Mouse (Mus musculus) central nervous system, embryonic 14 days (tissue): ENCODE data around the gene Miga2. TPM values are rescaled to one million over a fixed set of nuclear protein-coding genes. Genes with fewer than 3 reads are reported as not detected.

Source experiments
- polyA plus RNA-seq: library from polyadenylated mRNA; depleted of rRNA; stranded (reverse); fragments of >200 nt; gene quantifications from 2 replicates; pipeline ENCODE4 v1.2.3, GENCODE M21; 2012; rRNA removed

Gene Miga2
- 36.1 and 36.8 TPM in 2 replicates for polyA plus RNA-seq

DNA sequence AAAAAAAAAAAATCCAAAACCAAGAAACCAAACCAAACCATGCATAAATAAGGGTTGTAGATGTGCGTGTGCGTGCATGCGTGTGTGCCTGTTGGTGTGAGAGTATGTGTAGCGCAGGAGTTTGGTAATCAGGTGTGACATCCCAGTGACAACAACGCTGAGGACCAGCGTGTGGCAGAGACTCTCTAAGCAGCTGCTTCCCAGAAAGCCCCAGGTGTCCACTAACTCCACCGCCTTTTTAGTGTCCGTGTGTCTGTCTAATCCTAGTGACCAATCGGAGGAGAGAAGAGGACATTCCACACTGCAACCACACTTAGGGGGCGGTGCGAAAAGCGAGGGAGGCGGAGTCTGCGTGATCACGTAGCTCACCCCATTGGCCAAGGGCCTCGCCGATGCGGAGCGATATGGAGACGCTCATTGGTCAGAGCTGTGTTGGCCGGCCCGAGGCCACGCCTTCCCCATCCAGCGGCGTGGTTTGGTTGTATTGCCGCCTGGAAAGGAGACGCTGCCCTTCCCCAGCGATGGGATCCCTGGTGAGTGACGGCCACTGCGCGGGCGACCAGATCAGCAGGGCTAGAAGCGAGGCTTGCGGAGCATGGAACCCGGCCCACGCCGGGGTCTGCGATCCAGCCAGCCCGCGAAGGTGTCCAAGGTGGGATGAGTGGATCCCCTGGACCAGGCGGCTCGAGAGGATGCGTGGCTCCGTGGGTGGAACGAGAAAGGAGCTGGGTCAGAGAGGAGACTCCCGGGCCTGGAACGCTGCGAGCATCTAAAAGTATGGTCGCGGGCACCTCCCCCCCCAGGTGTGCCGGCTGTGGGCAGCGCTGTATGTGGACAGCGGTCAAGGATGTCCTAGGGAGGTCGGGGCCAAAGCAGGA is at the start of gene Miga2:
TSS of gene Miga2 (plus strand) at position 461 of the 878 bp plus-strand sequence.

DNA sequence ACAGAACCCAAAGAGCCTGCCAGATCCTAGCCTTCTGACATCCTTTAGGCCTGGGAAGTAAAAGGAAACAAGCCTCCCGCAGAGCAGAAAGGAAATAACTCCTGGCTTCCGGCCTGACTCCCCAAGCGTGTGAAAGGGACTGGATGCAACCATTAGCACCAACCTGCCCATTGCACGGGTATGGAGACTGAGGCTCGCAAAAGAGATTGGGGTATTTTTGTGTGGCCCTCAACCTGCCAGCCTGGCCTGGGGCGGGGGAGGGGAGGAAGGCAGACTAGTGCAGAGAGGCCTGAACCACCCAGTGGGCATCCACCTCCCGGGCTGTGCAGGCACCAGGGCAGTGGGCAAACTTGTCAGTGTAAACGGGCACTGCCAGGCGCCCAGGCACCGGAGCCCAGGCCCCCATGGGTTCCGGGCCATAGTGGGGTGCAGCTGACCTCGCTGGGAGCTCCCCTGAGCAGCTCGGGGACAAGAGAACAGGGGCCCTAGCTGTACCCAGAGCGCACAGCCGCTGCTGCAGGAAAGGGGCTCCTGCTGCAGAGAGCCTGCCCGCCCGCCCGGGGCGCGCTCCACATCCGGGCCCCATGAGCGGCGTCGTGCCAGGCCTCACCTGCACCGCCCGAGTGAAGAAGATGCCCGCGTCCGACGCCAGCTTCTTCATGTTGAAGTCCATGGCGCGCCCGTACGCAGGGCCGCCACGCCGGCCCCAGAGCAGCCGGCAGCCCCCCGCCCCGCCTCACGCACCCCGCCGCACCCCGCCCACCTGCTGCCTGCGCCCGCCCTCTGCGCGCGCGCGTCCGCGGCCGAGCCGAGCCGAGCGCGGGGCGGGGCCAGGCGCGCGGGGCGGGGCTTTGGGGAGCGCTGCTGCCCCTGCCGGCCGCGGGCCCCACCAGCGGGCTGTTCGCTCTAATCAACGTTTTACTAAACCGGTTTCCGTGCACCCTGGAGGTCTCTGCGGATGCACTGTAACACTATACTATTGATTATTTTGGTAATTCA is 5.2 kb upstream of the Miga2 start, which contains the start of gene Sh3glb2:
TSS of gene Sh3glb2 (minus strand) at position 805 of the 999 bp plus-strand sequence.

DNA sequence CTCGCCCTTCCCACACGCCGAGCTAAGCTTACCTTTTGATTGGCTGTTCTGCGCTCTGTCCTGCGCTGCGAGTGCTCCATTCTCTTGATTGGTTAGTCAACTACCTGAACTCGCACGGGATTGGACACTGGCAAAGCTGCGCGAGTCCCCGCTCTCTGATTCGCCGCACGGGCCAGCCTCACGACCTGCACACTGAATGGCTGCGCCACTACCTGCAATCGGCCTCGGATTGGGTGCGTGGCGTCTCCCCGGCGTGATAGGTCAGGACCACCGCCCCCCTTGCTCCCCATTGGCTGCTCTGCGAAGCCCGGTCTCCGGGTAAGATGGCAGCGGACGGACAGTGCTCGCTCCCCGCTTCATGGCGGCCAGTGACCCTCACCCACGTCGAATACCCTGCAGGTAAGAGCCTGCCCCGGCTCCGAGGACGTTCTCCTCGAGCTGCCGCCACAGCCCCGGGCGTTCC is 28.1 kb downstream of the Miga2 start, which contains the start of gene Dolpp1:
TSS of gene Dolpp1 (plus strand) at position 141 of the 463 bp plus-strand sequence.

DNA sequence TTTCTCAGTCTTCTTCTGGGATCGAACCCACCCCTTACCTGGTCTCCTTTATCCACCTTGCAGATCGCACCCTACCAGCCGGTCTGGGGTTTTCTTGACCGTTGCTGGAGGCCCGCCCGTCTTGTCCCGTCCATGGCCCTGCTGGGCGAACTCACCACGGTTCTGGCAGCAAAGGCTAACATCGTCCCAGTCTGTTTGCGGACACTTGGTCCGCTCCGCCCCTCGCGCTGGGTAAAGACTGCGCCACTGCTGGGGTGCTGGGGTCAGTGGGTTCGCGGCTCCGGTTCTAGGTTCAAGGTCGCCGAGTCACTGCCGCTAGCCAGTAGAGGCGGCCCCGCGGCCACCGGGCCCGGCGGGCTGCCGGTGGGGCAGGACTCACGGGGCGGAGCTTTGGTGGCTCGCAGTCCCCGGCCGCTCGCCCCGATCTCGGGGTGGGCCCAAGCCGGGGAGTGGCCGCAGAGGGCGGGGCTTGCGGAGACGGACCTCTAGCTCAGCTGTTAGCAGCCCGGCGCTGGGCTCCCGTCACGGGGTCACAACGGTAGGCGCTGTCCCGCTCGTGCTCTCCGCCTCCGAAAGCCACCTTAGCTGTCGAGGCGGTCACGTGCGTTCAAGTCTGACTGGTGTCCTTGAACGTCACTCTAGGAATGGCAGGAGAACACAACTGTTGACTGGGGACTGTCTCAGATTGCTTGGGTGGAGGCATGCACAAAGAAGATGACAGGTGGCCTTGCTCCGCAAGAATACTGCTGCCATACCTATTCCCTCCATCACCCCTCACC is 51.3 kb downstream of the Miga2 start, which contains the start of gene Crat:
TSS of gene Crat (minus strand) at position 657 of the 779 bp plus-strand sequence.

GRCm38 (mm10) chr2:30415936-30416648 is 52.1 kb downstream of the Miga2 start, which contains the start of gene Ptpa:
Gene Ptpa, plus strand, starts transcription at chr2:30416039.

Other genes starting within 250 kb of the Miga2 start
- 69.0 TPM in 2 replicates for gene Zer1, start 239.6 kb upstream of the Miga2 start, polyA plus RNA-seq
- 61.3 and 63.8 TPM in 2 replicates for gene Tbc1d13, start 230.5 kb upstream of the Miga2 start, polyA plus RNA-seq
- 14.6 and 18.2 TPM in 2 replicates for gene Endog, start 192.7 kb upstream of the Miga2 start, polyA plus RNA-seq
- gene Spout1, start 185.8 kb upstream of the Miga2 start, polyA plus RNA-seq = 54.3 and 55.7 TPM in 2 replicates
- 31.1 and 32.9 TPM in 2 replicates for gene Kyat1, start 158.4 kb upstream of the Miga2 start, polyA plus RNA-seq
- 26.6 and 28.7 TPM in 2 replicates for gene Lrrc8a, start 126.5 kb upstream of the Miga2 start, polyA plus RNA-seq
- 11.1 and 16.3 TPM in 2 replicates for gene Gm28035, start 123.7 kb upstream of the Miga2 start, polyA plus RNA-seq
- gene Phyhd1, start 98.0 kb upstream of the Miga2 start, polyA plus RNA-seq = 16.7 and 19.0 TPM in 2 replicates
- not detected in 2 replicates for gene Gm28038, start 83.2 kb upstream of the Miga2 start, polyA plus RNA-seq
- gene Dolk, start 77.9 kb upstream of the Miga2 start, polyA plus RNA-seq = 11.0 and 12.2 TPM in 2 replicates
- 42.1 and 44.5 TPM in 2 replicates for gene Nup188, start 77.8 kb upstream of the Miga2 start, polyA plus RNA-seq
- 289 and 290 TPM in 2 replicates for gene Sh3glb2, start 4.9 kb upstream of the Miga2 start, polyA plus RNA-seq
- 69.9 and 75.3 TPM in 2 replicates for gene Dolpp1, start 28.0 kb downstream of the Miga2 start, polyA plus RNA-seq
- gene Crat, start 51.6 kb downstream of the Miga2 start, polyA plus RNA-seq = 26.2 and 28.0 TPM in 2 replicates
- 113 and 121 TPM in 2 replicates for gene Ptpa, start 51.8 kb downstream of the Miga2 start, polyA plus RNA-seq
- gene Ier5l, start 110.0 kb downstream of the Miga2 start, polyA plus RNA-seq = 22.7 and 23.2 TPM in 2 replicates
- 0.60 and 0.90 TPM in 2 replicates for gene Cstad, start 230.8 kb downstream of the Miga2 start, polyA plus RNA-seq